Mouse (Mus musculus) brain, embryonic 14.5 days (tissue): ENCODE measurements at regions not wholly inside any gene's neighbourhood (a gene's known extent, or its start where the extent isn't known, plus 50 kb on each side); places are given as distances from the start of the nearest gene placed in this dataset.
"Not testable (repeated sequence)": the region's sequence is repeated elsewhere in the genome, so short reads cannot be mapped to it uniquely, and the experiment has no call there.

Experiments
- CTCF ChIP-seq: fragments of 200-500 bp; IDR thresholded peaks from 2 replicates; pipeline ENCODE4 v1.5.1; 2012; ENCODE audit warnings: inconsistent platforms, mild to moderate bottlenecking, moderate library complexity, borderline replicate concordance; ENCODE audit not compliant: insufficient read depth, insufficient read length; ENCODE audit errors: extremely low read depth
- POLR2A ChIP-seq: fragments of 200-500 bp; IDR thresholded peaks from 2 replicates; pipeline ENCODE4 v1.6.1; 2012; ENCODE audit warnings: mild to moderate bottlenecking, inconsistent platforms, borderline replicate concordance; ENCODE audit not compliant: poor library complexity, insufficient read depth, insufficient read length, severe bottlenecking; ENCODE audit errors: extremely low read depth

GRCm38 (mm10) chrX:152418512-152418911 lies 50.0 kb upstream of the Gpr173 start:
- TF ChIP-seq POLR2A, CTCF: not testable (repeated sequence)
